Mouse (Mus musculus) thymus, adult 2 months (tissue): Measurements from ENCODE around the gene Tubgcp6.

ENCODE experiments used
- CTCF ChIP-seq: fragments of 200-500 bp; IDR thresholded peaks from 2 replicates; pipeline ENCODE4 v1.5.1; 2012; ENCODE audit warnings: mild to moderate bottlenecking, control low read depth, low read length, moderate library complexity, borderline replicate concordance; ENCODE audit not compliant: control insufficient read depth, poor library complexity, insufficient read depth; ENCODE audit errors: extremely low read depth
- POLR2A ChIP-seq: fragments of 200-500 bp; IDR thresholded peaks from 2 replicates; pipeline ENCODE4 v1.6.1; 2012; ENCODE audit warnings: mild to moderate bottlenecking, low read length, control low read depth, moderate library complexity; ENCODE audit not compliant: control insufficient read depth, poor library complexity, insufficient read depth; ENCODE audit errors: extremely low read depth

DNA sequence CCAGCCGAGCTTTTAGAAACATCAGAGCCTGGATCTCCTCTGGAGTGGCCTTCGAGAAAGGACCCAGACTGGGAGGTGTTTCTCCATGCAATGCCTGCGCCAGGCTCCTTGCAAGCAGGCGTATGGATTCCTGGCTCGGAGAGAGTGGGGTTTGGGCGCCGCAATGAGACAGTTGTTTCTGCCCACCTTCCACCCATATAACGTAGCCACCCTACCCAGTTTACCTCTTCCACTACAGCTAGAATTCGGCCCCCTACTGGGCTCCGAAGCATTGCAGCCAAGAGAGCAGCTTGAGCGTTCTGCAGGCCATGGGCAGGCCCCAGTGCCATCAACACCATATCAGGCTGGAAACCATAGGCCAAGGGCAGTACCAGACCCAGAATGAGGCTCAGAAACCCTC is 683 bp upstream of the Tubgcp6 start:
- TF ChIP-seq CTCF (no peak), POLR2A (no peak)
